Mouse (Mus musculus) kidney, embryonic 14.5 days (tissue): ENCODE data around the gene Gpr65. TPM values are rescaled to one million over a fixed set of nuclear protein-coding genes. Genes with fewer than 3 reads are reported as not detected.
"Not testable (repeated sequence)": the region's sequence is repeated elsewhere in the genome, so short reads cannot be mapped to it uniquely, and the experiment has no call there.

Experiments used
- ATAC-seq: fragments of 200-750 bp; cut with Nextera tagmentation; 2 replicates; pipeline ENCODE4 v1.8.0; 2017; ENCODE audit warnings: moderate number of reproducible peaks, mild to moderate bottlenecking, moderate TSS enrichment, moderate library complexity; ENCODE audit not compliant: low FRiP score, low TSS enrichment
- H3K27ac ChIP-seq: fragments of 300-500 bp; sonication (generic); 2 replicates; pipeline ENCODE4 v1.5.1; 2014; ENCODE audit warnings: low read depth, mild to moderate bottlenecking, low read length, moderate library complexity, mixed read lengths
- H3K27me3 ChIP-seq: fragments of 300-500 bp; sonication (generic); 2 replicates; pipeline ENCODE4 v1.6.1; 2014; ENCODE audit warnings: mild to moderate bottlenecking, low read length; ENCODE audit not compliant: control insufficient read depth, insufficient read depth
- H3K36me3 ChIP-seq: fragments of 300-500 bp; sonication (generic); 2 replicates; pipeline ENCODE4 v1.6.1; 2014; ENCODE audit warnings: low read length, mixed read lengths; ENCODE audit not compliant: control insufficient read depth, insufficient read depth
- H3K4me1 ChIP-seq: fragments of 300-500 bp; sonication (generic); 2 replicates; pipeline ENCODE4 v1.6.1; 2014; ENCODE audit warnings: low read length, mixed read lengths; ENCODE audit not compliant: control insufficient read depth, insufficient read depth
- H3K4me2 ChIP-seq: fragments of 300-500 bp; sonication (generic); replicated peaks from 2 replicates; pipeline ENCODE4 v1.6.1; 2014; ENCODE audit warnings: low read depth, mild to moderate bottlenecking, low read length
- H3K4me3 ChIP-seq: fragments of 300-500 bp; sonication (generic); 2 replicates; pipeline ENCODE4 v1.5.1; 2014; ENCODE audit warnings: mild to moderate bottlenecking, low read length
- H3K9ac ChIP-seq: fragments of 300-500 bp; sonication (generic); 2 replicates; pipeline ENCODE4 v1.6.1; 2014; ENCODE audit warnings: low read depth, mild to moderate bottlenecking, low read length, moderate library complexity
- H3K9me3 ChIP-seq: fragments of 300-500 bp; sonication (generic); 2 replicates; pipeline ENCODE4 v1.6.1; 2016; ENCODE audit warnings: low read length; ENCODE audit not compliant: control insufficient read depth
- WGBS: fragments of 180-500 bp; shearing (Covaris S2); extraction: QIAGEN DNeasy Blood & Tissue Kit; methylation state at CpG from one replicate; pipeline ENCODE4 v1.1.7; 2014; 5-methylcytosine and 5-hydroxymethylcytosine counted together
- polyA plus RNA-seq: library from polyadenylated mRNA; unstranded; fragments of >200 nt; fragmentation: Nextera tagmentation; extraction: Ambion mirVana; gene quantifications from 2 replicates; pipeline ENCODE4 v1.2.1, GENCODE M21; 2014

The Gpr65 gene
- polyA plus RNA-seq, 1 experiment from 2014 or later: 1.2 TPM

DNA sequence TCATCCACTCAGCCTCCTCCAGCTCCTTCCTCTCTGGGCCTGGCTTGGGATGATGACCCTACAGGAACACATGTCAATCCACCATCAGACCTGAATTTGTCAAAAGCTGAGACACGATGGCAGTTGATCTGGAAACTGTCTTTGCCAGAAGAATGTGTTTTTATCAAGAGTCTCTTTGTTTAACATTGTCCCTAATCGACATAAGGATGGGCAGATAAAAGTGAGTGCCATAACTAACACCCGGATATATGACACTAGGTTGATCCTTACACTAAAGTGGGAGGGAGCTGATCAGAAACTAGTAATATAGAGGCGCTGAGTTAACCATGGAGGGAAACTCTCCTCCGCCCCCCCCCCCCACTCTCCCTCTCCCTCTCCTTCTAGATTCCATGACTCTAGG lies 33.5 kb downstream of the Gpr65 start:
- Histone ChIP-seq H3K36me3 (no peaks in the 10 kb centered on the region), H3K4me1 (no peaks in the 10 kb centered on the region), H3K27ac (no peak overlapping the region), H3K4me2 (no peak overlapping the region), H3K4me3 (no peak overlapping the region), H3K9ac (no peak overlapping the region), H3K9me3 (no peaks in the 10 kb centered on the region), H3K27me3 (no peaks in the 10 kb centered on the region)
- no peak for ATAC-seq
- 88% methylated on average over 5 of the region's 5 CpGs for WGBS

DNA sequence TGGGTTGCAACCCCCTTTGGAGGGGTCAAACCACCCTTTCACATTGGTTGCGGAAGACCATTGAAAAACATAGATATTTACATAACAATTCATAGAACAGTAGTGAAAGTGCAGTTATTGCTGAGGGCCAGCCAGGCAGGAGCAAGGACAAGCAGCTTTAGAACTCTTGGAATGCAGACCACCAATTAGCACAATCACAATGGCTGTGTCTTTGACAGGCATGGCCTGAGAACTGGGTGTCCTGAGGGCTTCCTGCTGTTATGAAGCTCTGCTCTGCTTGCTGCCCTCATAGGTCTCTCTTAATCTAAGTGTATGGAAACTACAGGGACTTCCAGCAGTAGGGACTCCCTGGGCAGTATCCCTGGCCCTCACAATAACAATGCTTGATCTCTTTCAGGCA lies 34.6 kb downstream of the Gpr65 start:
- Histone ChIP-seq H3K4me3 (no peak overlapping the region), H3K4me1 (no peaks in the 10 kb centered on the region), H3K4me2 (no peak overlapping the region), H3K9ac (no peak overlapping the region), H3K27ac (no peak overlapping the region), H3K9me3 (no peaks in the 10 kb centered on the region), H3K36me3 (no peaks in the 10 kb centered on the region), H3K27me3 (no peaks in the 10 kb centered on the region)
- 89% methylated on average over 1 of the region's 1 CpGs for WGBS
- no peak for ATAC-seq

DNA sequence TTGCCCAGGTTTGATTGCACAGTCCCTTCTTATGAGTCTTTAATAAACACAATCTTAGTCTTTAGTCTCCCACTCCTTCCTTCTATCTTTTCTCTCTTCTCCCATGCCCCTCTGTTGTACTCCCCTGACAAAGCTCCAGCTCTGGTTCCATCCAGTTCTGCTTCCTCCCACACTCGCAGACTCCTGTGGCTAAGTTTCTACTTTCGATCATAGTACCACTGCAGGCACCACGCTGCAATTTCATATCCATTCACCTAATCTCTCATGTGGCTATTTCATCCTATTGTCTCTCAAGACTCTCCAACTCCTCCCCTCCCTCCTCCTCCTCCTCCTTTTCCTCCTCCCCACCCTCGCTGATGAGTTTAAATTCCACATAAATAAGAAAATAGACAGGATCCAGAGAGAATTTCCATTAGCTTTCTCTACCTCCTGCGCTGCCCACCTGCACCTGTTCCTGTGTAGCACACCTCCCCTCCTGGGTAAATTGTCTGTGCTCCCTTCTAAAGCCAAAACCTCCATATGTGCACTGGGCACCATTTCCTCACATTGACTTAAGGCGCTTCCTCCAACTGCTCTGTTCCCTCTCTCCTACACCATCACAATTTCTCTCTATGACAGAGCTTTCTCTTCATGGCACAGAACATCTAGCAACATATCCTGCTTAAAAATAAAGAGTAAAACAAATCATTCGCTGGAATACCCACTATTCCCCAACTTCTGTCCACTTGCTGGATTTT lies 38.9 kb downstream of the Gpr65 start:
- Histone ChIP-seq H3K4me1 (no peaks in the 10 kb centered on the region), H3K4me2 (no peak overlapping the region), H3K4me3 (no peak overlapping the region), H3K36me3 (no peaks in the 10 kb centered on the region), H3K27ac (no peak overlapping the region), H3K9me3 (no peaks in the 10 kb centered on the region), H3K27me3 (no peaks in the 10 kb centered on the region), H3K9ac (no peak overlapping the region)
- ATAC-seq: no peak
- 88% methylated on average over 7 of the region's 7 CpGs for WGBS

DNA sequence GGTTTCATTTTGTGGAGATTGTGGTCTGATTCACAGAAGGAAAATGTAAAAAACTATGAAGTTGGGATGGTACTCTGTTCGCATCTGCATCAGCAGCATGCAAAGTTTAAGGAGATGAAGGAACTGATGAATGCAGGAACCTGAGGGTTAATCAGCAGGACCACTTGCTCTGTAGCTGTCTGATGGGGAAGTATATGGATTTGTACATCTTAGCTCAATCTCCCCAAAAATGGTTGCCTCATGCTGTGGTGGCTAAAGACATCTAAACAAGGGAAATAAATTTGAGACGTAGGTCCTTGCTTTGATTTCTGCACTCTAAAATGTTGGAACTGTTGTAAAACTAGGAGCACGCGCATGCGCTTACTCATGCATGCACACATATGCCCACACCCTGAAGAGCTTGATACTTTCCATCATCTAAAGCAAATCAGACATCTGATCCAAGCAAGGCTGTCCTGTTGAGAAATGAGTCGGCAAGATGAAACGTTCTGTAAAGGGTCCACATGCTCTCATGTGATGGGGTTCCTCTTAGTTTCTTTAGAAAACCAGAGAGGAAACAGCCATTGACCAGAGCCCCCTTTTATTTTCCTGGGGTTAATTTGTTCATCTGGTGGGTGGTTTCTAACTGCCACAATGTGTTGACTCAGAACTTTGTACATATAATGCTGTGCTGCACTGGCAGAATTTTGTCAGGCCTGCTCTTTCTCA lies 43.1 kb downstream of the Gpr65 start:
- Histone ChIP-seq H3K9me3 (no peaks in the 10 kb centered on the region), H3K9ac (no peak overlapping the region), H3K36me3 (no peaks in the 10 kb centered on the region), H3K4me1 (no peaks in the 10 kb centered on the region), H3K4me2 (no peak overlapping the region), H3K4me3 (no peak overlapping the region), H3K27ac (no peak overlapping the region), H3K27me3 (no peaks in the 10 kb centered on the region)
- no peak for ATAC-seq
- 62% methylated on average over 7 of the region's 7 CpGs for WGBS

DNA sequence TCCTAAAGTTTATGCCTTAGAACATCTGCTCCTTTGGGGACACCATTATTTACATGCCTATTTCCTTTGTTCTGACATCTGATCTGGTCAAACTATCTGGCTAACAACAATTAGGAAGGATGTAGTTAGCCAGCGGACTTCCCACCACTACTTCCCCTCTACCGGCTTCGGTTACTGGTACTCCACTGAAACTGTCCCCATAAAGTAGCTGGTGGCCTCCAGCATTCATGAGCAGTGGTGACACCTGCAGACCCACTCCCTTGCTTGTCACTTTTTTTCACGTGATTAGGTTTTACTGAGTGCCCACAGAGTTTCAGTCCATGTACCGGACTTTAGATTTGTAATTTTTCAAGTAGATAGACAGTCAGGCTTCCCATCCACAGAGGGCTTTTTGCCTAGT lies 47.5 kb downstream of the Gpr65 start:
- no peak overlapping the region for H3K4me3 ChIP-seq
- no peaks in the 10 kb centered on the region for H3K9me3 ChIP-seq
- ATAC-seq: no peak
- H3K36me3 ChIP-seq: no peaks in the 10 kb centered on the region
- no peak overlapping the region for H3K4me2 ChIP-seq
- H3K27ac ChIP-seq: no peak overlapping the region
- no peaks in the 10 kb centered on the region for H3K4me1 ChIP-seq
- no peak overlapping the region for H3K9ac ChIP-seq
- 51% methylated on average over 5 of the region's 5 CpGs for WGBS
- no peaks in the 10 kb centered on the region for H3K27me3 ChIP-seq

DNA sequence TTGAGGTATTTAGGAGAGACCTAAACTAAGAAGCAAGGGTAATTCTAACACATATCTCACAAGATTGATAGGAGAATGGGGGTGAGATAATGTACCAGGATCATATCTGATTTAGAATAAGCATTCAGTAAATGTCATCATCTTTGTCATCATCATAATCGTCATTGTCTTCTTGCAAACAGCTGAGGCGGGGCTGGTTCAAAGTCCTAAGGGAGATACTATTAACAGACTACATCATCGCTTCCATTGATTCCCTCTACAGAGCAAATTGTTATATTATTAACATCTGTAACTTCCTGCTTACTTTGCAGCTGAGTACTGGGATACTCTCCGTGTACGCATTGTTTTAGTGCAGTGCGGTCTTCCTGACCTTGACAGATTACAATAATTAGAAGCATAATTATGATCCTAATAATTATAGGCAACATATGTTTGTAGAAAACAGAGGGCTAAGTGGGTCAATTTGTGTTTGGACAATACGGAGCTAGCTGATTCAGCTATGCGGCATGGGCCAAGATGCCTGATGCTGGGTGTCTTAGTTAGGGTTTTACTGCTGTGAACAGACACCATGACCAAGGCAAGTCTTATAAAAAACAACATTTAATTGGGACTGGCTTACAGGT lies 49.4 kb downstream of the Gpr65 start:
- Histone ChIP-seq H3K9me3 (no peaks in the 10 kb centered on the region), H3K4me1 (no peaks in the 10 kb centered on the region), H3K4me2 (no peak overlapping the region), H3K9ac (no peak overlapping the region), H3K27ac (no peak overlapping the region), H3K4me3 (no peak overlapping the region), H3K27me3 (no peaks in the 10 kb centered on the region), H3K36me3 (no peaks in the 10 kb centered on the region)
- no peak for ATAC-seq
- WGBS: 91% methylated on average over 8 of the region's 8 CpGs

DNA sequence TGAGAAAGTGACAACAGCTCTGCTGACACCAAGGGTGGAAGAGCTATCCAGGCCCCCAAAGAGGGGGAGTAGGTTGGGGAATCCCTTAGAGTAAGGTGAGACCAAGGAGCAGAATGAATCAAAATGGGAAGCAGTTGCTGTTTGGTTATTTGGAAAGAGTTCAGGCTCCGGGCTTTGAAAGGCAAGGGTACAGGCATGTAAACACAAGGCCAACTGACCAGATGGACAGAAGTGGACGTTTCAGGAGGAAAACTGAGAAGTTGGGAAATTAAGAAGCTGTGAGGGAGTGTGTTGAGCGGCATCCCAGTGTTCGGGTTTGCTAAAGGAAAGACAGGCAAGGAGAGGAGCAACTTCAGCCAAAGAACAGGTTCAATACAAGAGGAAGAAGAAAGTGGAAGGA lies 54.0 kb downstream of the Gpr65 start:
- ATAC-seq: no peak
- no peak overlapping the region for H3K9ac ChIP-seq
- 71% methylated on average over 4 of the region's 4 CpGs for WGBS
- no peaks in the 10 kb centered on the region for H3K4me1 ChIP-seq
- H3K36me3 ChIP-seq: no peaks in the 10 kb centered on the region
- no peak overlapping the region for H3K27ac ChIP-seq
- no peaks in the 10 kb centered on the region for H3K27me3 ChIP-seq
- no peaks in the 10 kb centered on the region for H3K9me3 ChIP-seq
- no peak overlapping the region for H3K4me3 ChIP-seq
- H3K4me2 ChIP-seq: no peak overlapping the region

DNA sequence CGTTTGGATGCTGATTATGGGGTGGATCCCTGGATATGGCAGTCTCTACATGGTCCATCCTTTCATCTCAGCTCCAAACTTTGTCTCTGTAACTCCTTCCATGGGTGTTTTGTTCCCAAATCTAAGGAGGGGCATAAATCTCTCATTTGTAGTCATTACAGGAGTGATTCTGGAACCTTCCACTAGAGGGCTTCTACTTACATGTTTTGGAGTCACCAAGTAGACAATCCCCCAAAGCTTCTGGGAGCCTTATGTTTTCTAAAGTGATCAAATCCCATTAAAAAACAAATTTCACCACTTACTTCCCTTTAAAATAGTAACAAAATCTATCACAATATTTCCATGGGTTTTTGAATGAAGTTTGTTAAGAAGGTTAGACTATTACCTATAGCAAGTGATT lies 55.7 kb downstream of the Gpr65 start:
- not testable (repeated sequence) for H3K27ac ChIP-seq, H3K36me3 ChIP-seq, ATAC-seq, H3K4me1 ChIP-seq, H3K4me2 ChIP-seq, H3K27me3 ChIP-seq, H3K9ac ChIP-seq, H3K4me3 ChIP-seq, H3K9me3 ChIP-seq
- WGBS: no CpG with 5 or more reads among the region's 1 CpGs
